Mouse (Mus musculus) lung, adult 2 months (tissue): ENCODE measurements around the gene Pias3. TPM values are rescaled to one million over a fixed set of nuclear protein-coding genes. Genes with fewer than 3 reads are reported as not detected.

ENCODE experiments used
- DNase-seq: peaks from one replicate; pipeline ENCODE4 v3.0.0; 2022
- H3K4me1 ChIP-seq: fragments of 200-500 bp; 2 replicates; pipeline ENCODE4 v1.6.1; 2011; ENCODE audit warnings: low read length; ENCODE audit not compliant: control insufficient read depth, insufficient read depth
- H3K4me3 ChIP-seq: fragments of 200-500 bp; replicated peaks from 2 replicates; pipeline ENCODE3; 2011; ENCODE audit warnings: low read depth, mild to moderate bottlenecking, control low read depth, low read length; ENCODE audit errors: extremely low read depth
- CTCF ChIP-seq: fragments of 200-500 bp; IDR thresholded peaks from 2 replicates; pipeline ENCODE4 v1.5.1; 2011; ENCODE audit warnings: mild to moderate bottlenecking, low read length, control low read depth; ENCODE audit not compliant: insufficient read depth
- POLR2A ChIP-seq: fragments of 200-500 bp; IDR thresholded peaks from 2 replicates; pipeline ENCODE4 v1.6.1; 2011; ENCODE audit warnings: low read depth, mild to moderate bottlenecking, control low read depth, low read length, borderline replicate concordance; ENCODE audit errors: extremely low read depth
- WGBS: fragments of 180-500 bp; shearing (Covaris S2); methylation state at CpG from one replicate; pipeline ENCODE4 v1.1.7; 2018; 5-methylcytosine and 5-hydroxymethylcytosine counted together
- polyA plus RNA-seq: library from polyadenylated mRNA; depleted of rRNA; stranded (reverse); fragments of >200 nt; gene quantifications from 2 replicates; pipeline ENCODE4 v1.2.3, GENCODE M21; 2012; rRNA removed

The Pias3 gene
- polyA plus RNA-seq, 1 experiment: 44.1 TPM

- no peak for DNase-seq
- peaks cover 7% of the 10 kb centered on the region for H3K4me1 ChIP-seq
- TF ChIP-seq POLR2A (no peak), CTCF (no peak)
- WGBS: 71% methylated on average over 3 of the region's 3 CpGs
- H3K4me3 ChIP-seq: no peak overlapping the region
Measured at GRCm38 (mm10) chr3:96744348-96744747, 48.2 kb downstream of the Pias3 start.

- no peak for DNase-seq
- Histone ChIP-seq H3K4me3 (no peak overlapping the region), H3K4me1 (peaks cover 5% of the 10 kb centered on the region)
- TF ChIP-seq CTCF: no peak
- TF ChIP-seq POLR2A: no peak
- 24% methylated on average over 1 of the region's 1 CpGs for WGBS
Measured at GRCm38 (mm10) chr3:96746829-96747228, 50.6 kb downstream of the Pias3 start.

Other genes starting within 250 kb of the Pias3 start
- gene BC107364, start 244.1 kb upstream of the Pias3 start, polyA plus RNA-seq: not detected in 2 replicates
- gene Hfe2, start 171.2 kb upstream of the Pias3 start, polyA plus RNA-seq: 4.6 and 13.8 TPM in 2 replicates
- gene Txnip, start 138.4 kb upstream of the Pias3 start, polyA plus RNA-seq: 687 and 806 TPM in 2 replicates
- not detected in 2 replicates for gene Gm16253, start 119.4 kb upstream of the Pias3 start, polyA plus RNA-seq
- 18.3 and 21.3 TPM in 2 replicates for gene Polr3gl, start 102.2 kb upstream of the Pias3 start, polyA plus RNA-seq
- 0.27 and 0.44 TPM in 2 replicates for gene Ankrd34a, start 99.7 kb upstream of the Pias3 start, polyA plus RNA-seq
- gene Lix1l, start 95.2 kb upstream of the Pias3 start, polyA plus RNA-seq: 20.6 and 34.4 TPM in 2 replicates
- 5.0 and 12.2 TPM in 2 replicates for gene Rbm8a, start 66.5 kb upstream of the Pias3 start, polyA plus RNA-seq
- 24.0 and 40.1 TPM in 2 replicates for gene Pex11b, start 61.0 kb upstream of the Pias3 start, polyA plus RNA-seq
- gene Gm42957, start 60.9 kb upstream of the Pias3 start, polyA plus RNA-seq: 0.02 and 0.18 TPM in 2 replicates
- gene Itga10, start 50.8 kb upstream of the Pias3 start, polyA plus RNA-seq: 1.7 and 2.3 TPM in 2 replicates
- 1.4 and 3.6 TPM in 2 replicates for gene Ankrd35, start 26.3 kb upstream of the Pias3 start, polyA plus RNA-seq
- 3.8 and 4.7 TPM in 2 replicates for gene Nudt17, start 12.2 kb downstream of the Pias3 start, polyA plus RNA-seq
- 16.7 and 29.8 TPM in 2 replicates for gene Polr3c, start 31.2 kb downstream of the Pias3 start, polyA plus RNA-seq
- gene Rnf115, start 31.3 kb downstream of the Pias3 start, polyA plus RNA-seq: 16.3 and 16.4 TPM in 2 replicates
- gene Pdzk1, start 132.9 kb downstream of the Pias3 start, polyA plus RNA-seq: 0.06 and 0.14 TPM in 2 replicates
- gene Cd160, start 133.0 kb downstream of the Pias3 start, polyA plus RNA-seq: 0.18 and 0.34 TPM in 2 replicates
- 37.5 and 42.5 TPM in 2 replicates for gene Gja5, start 208.3 kb downstream of the Pias3 start, polyA plus RNA-seq
- gene Gpr89, start 209.0 kb downstream of the Pias3 start, polyA plus RNA-seq: 8.7 and 15.1 TPM in 2 replicates
- not detected in 2 replicates for gene Gja8, start 229.6 kb downstream of the Pias3 start, polyA plus RNA-seq